ENCODE assay signal across 20 mouse cellular contexts in genomic region chr19:41695046-41695445, GRCm38 (mm10). TPM values are rescaled to one million over a fixed set of nuclear protein-coding genes. Genes with fewer than 3 reads are reported as not detected.
DNase-seq lines count a peak whose midpoint lies in the region; ATAC-seq lines count a peak whose summit lies in the region.
"Had no signal": no experiment of that assay in that cellular context is flagged by ENCODE, and none has a peak within 500 bp of the region (broad histone marks: within the 10 kb centered on the region; RNA-seq: fewer than 3 reads in every experiment).

No protein-coding gene starts in this region.

- H3K27me3 ChIP-seq in midbrain, embryonic 13.5 days = peaks cover 4% of the 10 kb centered on the region
- H3K27me3 ChIP-seq: embryonic facial prominence, embryonic 12.5 days had no signal

- no peaks in the 10 kb centered on the region for H3K36me3 ChIP-seq in midbrain, embryonic 13.5 days
- H3K36me3 ChIP-seq: embryonic facial prominence, embryonic 12.5 days had no signal

- no peak for DNase-seq in frontal cortex, postnatal 25 days (ENCODE audit: low spot score in 2 of 2)
- peak; percentile 57 to 87 for DNase-seq in left cerebral cortex, postnatal 14 days (ENCODE audit: low spot score in 2 of 2)
- DNase-seq in left cerebral cortex, postnatal 36 days (ENCODE audit: low spot score in 2 of 2) = no peak
- peak; percentile 86 for DNase-seq in brain, adult 2 months (ENCODE audit: low read depth, low spot score)
- DNase-seq in thymus, postnatal 4 days = no peak
- DNase-seq in lung, postnatal 25 days (ENCODE audit: low spot score) = no peak
- DNase-seq: adrenal gland, postnatal 14 days; B cell, adult 2 months; cerebellum, adult 8-10 months; heart, postnatal 10 days; kidney, adult 9 months; liver; liver, postnatal 0 days; lung, postnatal 14 days; thymus, postnatal 25 days had no signal

- 58% methylated on average over 6 of the region's 6 CpGs for WGBS in midbrain, embryonic 13.5 days

- peak; percentile 26 for ATAC-seq in frontal cortex, adult (ENCODE audit: low TSS enrichment)
- no peak for ATAC-seq in midbrain, embryonic 13.5 days
- ATAC-seq: activated CD4-positive, CD25-positive, alpha-beta regulatory T cell, adult 4 months; inflammation-experienced regulatory T-cells, adult 6 months; liver, postnatal 0 days had no signal

- H3K4me3 ChIP-seq in midbrain, embryonic 13.5 days (replicated peaks) = no peak overlapping the region
- H3K4me3 ChIP-seq: embryonic facial prominence, embryonic 12.5 days had no signal

- H3K4me1 ChIP-seq in midbrain, embryonic 13.5 days (replicated peaks) = peaks cover 91% of the 10 kb centered on the region

- H3K27ac ChIP-seq in midbrain, embryonic 13.5 days = peak overlapping the region; percentile 71; the same call in 1 of the 2 replicates
- H3K27ac ChIP-seq: embryonic facial prominence, embryonic 12.5 days had no signal

- no peak overlapping the region for H3K4me2 ChIP-seq in midbrain, embryonic 13.5 days (replicated peaks)
- H3K4me2 ChIP-seq: embryonic facial prominence, embryonic 12.5 days had no signal

- no peak overlapping the region for H3K9ac ChIP-seq in midbrain, embryonic 13.5 days (replicated peaks)
- H3K9ac ChIP-seq: embryonic facial prominence, embryonic 12.5 days; liver, postnatal 0 days had no signal

- no peaks in the 10 kb centered on the region for H3K9me3 ChIP-seq in midbrain, embryonic 13.5 days
- H3K9me3 ChIP-seq: embryonic facial prominence, embryonic 12.5 days had no signal

- intact Hi-C loops in left cerebral cortex, postnatal 14 days (cut with DNase I) = loop anchor here (5.0 kb wide), 2 partner anchors 37 to 38 kb away; no protein-coding TSS in a partner anchor
- intact Hi-C loops in left cerebral cortex, postnatal 36 days (cut with DNase I) = loop anchor here (5.0 kb wide), 1 partner anchor 47 kb away; the partner anchor contains the start of gene Slit1

RNA-seq across cellular contexts. Expression of gene Slit1, which starts 48.4 kb away (rescaled TPM):
- total RNA-seq in left cerebral cortex, postnatal 14 days (2021) = 10 to 100 TPM; 40.9 to 55.5 TPM
- total RNA-seq in left cerebral cortex, postnatal 36 days (2021) = 10 to 100 TPM; 47.8 to 59.1 TPM
- 13.2 and 23.8 TPM in 2 replicates for polyA plus RNA-seq in midbrain, embryonic 13.5 days (2015; fragmentation: Nextera tagmentation; extraction: Ambion mirVana)
- polyA plus RNA-seq: inflammation-experienced regulatory T-cells, adult 6 months had no signal

Comparison
In these comparisons a context has a peak if more than half of its experiments do, and no peak if none do; other contexts are left out.
1. DNase-seq: peak in left cerebral cortex, postnatal 14 days (2 of 2) and brain, adult 2 months (single experiment); none in frontal cortex, postnatal 25 days (0 of 2), left cerebral cortex, postnatal 36 days (0 of 2), thymus, postnatal 4 days (single experiment) and lung, postnatal 25 days (single experiment).